Mouse (Mus musculus) bone marrow macrophage, adult 2 months (primary cell): ENCODE data around the gene Antxr1.

ENCODE experiments used
- CTCF ChIP-seq: IDR thresholded peaks from 2 replicates; pipeline ENCODE4 v1.5.1; 2012; ENCODE audit warnings: low read depth, mild to moderate bottlenecking, low read length, moderate library complexity
- POLR2A ChIP-seq: IDR thresholded peaks from 2 replicates; pipeline ENCODE4 v1.6.1; 2012; ENCODE audit warnings: mild to moderate bottlenecking, low read depth, low read length, borderline replicate concordance

DNA sequence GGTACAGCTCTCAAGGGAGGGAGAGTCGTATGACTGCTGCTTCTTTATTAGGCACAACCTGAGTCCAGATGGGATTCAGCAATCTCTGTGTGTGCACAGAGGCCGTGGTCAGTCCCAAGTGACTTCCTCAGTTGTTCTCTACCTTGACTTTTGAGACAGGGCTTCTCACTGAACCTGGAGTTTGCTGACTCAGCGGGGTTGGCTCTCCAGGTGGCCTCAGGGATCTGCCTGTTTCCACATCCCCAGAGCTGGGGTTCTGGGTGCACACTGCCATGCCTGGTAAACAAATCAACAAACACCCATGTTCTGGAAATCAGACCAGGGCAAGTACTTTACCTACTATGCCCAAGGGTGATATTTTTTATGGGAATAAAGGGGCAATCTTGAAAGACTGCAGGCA, 181.8 kb downstream of the Antxr1 start:
- TF ChIP-seq CTCF (no peak), POLR2A (no peak)
